Mouse (Mus musculus): ENCODE data around the gene Abcg3. TPM values are rescaled to one million over a fixed set of nuclear protein-coding genes. Genes with fewer than 3 reads are reported as not detected.

Gene Abcg3
- polyA plus RNA-seq, 2 experiments = 0.50 to 0.89 TPM

DNA sequence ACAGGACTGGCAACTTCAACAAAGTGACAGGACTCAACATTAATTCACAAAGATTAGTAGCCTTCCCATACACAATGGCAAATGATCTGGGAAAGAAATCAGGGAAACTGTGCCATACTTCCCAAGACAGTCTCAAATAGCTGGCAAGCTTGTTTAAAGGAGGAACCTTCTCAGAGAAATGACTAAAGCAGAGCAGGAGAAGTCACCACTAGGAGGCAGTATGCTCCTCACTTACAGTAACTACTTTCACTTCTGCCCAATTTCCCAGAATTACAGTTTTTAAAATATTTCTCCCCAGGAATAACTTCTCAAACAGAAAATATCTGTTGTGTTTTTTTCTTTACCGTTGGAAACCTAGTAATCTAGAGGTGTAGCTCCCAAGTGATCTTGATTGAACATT is 4.2 kb upstream of the Abcg3 start:
- Histone ChIP-seq H3K4me3 (replicated peaks; ENCODE audit: low read length) (no peak overlapping the region), H3K27me3 (ENCODE audit: control insufficient read depth, insufficient read depth, low read length) (no peaks in the 10 kb centered on the region), H3K36me3 (ENCODE audit: control insufficient read depth, insufficient read depth, low read length) (no peaks in the 10 kb centered on the region), H3K27ac (replicated peaks; ENCODE audit: low read depth, low read length) (no peak overlapping the region), H3K4me1 (ENCODE audit: control insufficient read depth, insufficient read depth, low read length) (no peaks in the 10 kb centered on the region), H3K9me3 (ENCODE audit: control insufficient read depth, low read length) (no peaks in the 10 kb centered on the region), H3K4me2 (replicated peaks; ENCODE audit: low read depth, low read length, severe bottlenecking) (no peak overlapping the region), H3K9ac (ENCODE audit: low read depth, low read length, severe bottlenecking) (no peak overlapping the region)
- WGBS = 48% methylated on average over 1 of the region's 1 CpGs
- TF ChIP-seq POLR2A (IDR thresholded peaks at IDR 0.05; ENCODE audit: borderline replicate concordance, extremely low read depth, insufficient read depth, insufficient read length) = no peak
- ATAC-seq (ENCODE audit: low FRiP score, low read depth) (no peak), DNase-seq (ENCODE audit: low spot score) (peak; percentile 36)

DNA sequence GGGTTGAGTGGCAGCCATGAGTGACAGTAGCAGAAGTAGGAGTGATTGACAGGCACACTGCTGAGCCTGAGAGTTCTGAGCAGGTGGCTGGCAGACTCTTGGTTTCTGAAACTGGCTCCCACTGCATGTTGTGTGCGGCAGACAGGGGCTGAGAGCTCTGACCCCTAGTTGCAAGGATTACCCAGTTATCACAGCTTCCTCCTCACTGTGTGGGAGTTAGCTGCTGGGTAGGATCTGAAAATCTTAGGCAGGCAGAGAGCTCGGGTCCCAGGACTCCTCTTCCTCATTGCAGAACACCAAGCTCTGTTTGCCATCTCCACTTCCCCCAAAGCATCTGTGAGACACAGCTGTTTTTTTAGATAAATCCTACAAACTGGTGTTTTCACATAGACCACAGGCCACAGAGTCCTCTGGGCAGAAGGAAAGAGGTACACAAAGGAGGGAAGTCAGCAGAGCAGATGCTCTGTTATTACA is 3.4 kb downstream of the Abcg3 start:
- ATAC-seq (ENCODE audit: low FRiP score, low read depth) (0 out of 2 replicates have a peak, but pooled peaks have one; percentile 34), DNase-seq (ENCODE audit: low spot score) (peak; percentile 5)
- WGBS = 73% methylated on average over 2 of the region's 2 CpGs

DNA sequence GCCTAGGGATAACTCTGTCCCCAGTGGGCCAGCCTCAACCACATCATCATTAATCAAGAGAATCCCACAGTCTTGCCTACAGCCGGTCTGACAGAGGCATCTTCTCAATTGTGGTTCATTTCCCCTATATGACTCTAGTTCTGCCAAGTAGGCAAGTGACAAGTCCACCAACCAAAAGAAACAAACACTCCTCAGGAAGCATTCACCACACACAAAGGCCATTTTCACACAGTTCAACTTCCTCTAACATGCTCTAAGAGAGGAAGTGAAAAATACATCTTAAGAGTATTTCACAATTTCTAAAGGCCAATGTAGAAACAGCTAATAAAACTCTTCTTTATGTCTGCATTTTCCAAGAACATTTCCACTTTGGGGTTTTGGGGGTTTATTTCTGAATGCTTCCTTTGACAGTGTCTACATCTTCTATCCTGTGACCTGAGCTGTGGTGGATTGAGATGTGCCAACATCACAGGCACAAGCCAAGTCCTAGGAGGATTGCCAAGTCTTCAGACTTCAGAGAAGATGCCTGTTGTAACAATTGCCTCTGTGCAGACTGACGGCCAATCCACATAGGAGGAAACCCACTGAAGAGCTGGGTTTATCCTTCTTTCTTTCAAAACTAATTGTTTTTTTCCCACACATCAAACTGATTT is 24.3 kb downstream of the Abcg3 start:
- WGBS = 87% methylated on average over 2 of the region's 2 CpGs
- H3K27me3 ChIP-seq (ENCODE audit: control insufficient read depth, insufficient read depth, low read length) = no peaks in the 10 kb centered on the region
- ATAC-seq (ENCODE audit: low FRiP score, low read depth) (no peak), DNase-seq (ENCODE audit: low spot score) (no peak)
- H3K27ac ChIP-seq (replicated peaks; ENCODE audit: low read depth, low read length) = no peak overlapping the region
- H3K4me1 ChIP-seq (ENCODE audit: control insufficient read depth, insufficient read depth, low read length) = no peaks in the 10 kb centered on the region
- H3K4me3 ChIP-seq (replicated peaks; ENCODE audit: low read length) = no peak overlapping the region
- H3K36me3 ChIP-seq (ENCODE audit: control insufficient read depth, insufficient read depth, low read length) = no peaks in the 10 kb centered on the region
- TF ChIP-seq POLR2A (IDR thresholded peaks at IDR 0.05; ENCODE audit: borderline replicate concordance, extremely low read depth, insufficient read depth, insufficient read length) = no peak
- H3K9me3 ChIP-seq (ENCODE audit: control insufficient read depth, low read length) = no peaks in the 10 kb centered on the region
- no peak overlapping the region for H3K9ac ChIP-seq (ENCODE audit: low read depth, low read length, severe bottlenecking)
- no peak overlapping the region for H3K4me2 ChIP-seq (replicated peaks; ENCODE audit: low read depth, low read length, severe bottlenecking)

More for the DNA sequence above, 3.4 kb downstream of the Abcg3 start:
- Histone ChIP-seq H3K36me3 (ENCODE audit: control insufficient read depth, insufficient read depth, low read length) (no peaks in the 10 kb centered on the region), H3K9me3 (ENCODE audit: control insufficient read depth, low read length) (no peaks in the 10 kb centered on the region), H3K4me2 (replicated peaks; ENCODE audit: low read depth, low read length, severe bottlenecking) (no peak overlapping the region), H3K27ac (replicated peaks; ENCODE audit: low read depth, low read length) (no peak overlapping the region), H3K9ac (ENCODE audit: low read depth, low read length, severe bottlenecking) (no peak overlapping the region), H3K4me3 (replicated peaks; ENCODE audit: low read length) (no peak overlapping the region), H3K27me3 (ENCODE audit: control insufficient read depth, insufficient read depth, low read length) (no peaks in the 10 kb centered on the region), H3K4me1 (ENCODE audit: control insufficient read depth, insufficient read depth, low read length) (no peaks in the 10 kb centered on the region)
- TF ChIP-seq POLR2A (IDR thresholded peaks at IDR 0.05; ENCODE audit: borderline replicate concordance, extremely low read depth, insufficient read depth, insufficient read length) = no peak

DNA sequence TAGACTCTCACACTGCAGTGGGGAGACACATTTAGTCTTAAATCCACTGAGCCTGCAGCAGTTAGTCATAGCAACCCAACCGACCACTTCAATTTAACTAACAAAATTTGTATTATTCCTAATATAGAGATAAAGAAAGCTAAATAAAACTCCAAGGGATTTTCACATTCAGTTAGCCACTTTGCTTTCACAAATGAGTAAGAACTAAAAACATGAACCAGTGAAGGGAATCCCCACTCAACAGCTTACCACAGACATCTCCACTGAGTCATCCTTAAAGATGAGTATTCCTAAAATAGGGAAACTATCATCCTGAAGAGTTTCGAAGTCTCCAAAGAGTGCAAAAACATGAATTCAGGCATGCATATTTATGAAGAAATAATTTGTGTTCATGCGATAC is 27.3 kb downstream of the Abcg3 start:
- no peak overlapping the region for H3K4me2 ChIP-seq (replicated peaks; ENCODE audit: low read depth, low read length, severe bottlenecking)
- ATAC-seq (ENCODE audit: low FRiP score, low read depth) (no peak), DNase-seq (ENCODE audit: low spot score) (no peak)
- H3K4me3 ChIP-seq (replicated peaks; ENCODE audit: low read length) = no peak overlapping the region
- no peak overlapping the region for H3K9ac ChIP-seq (ENCODE audit: low read depth, low read length, severe bottlenecking)
- no peaks in the 10 kb centered on the region for H3K9me3 ChIP-seq (ENCODE audit: control insufficient read depth, low read length)
- H3K27me3 ChIP-seq (ENCODE audit: control insufficient read depth, insufficient read depth, low read length) = no peaks in the 10 kb centered on the region
- TF ChIP-seq POLR2A (IDR thresholded peaks at IDR 0.05; ENCODE audit: borderline replicate concordance, extremely low read depth, insufficient read depth, insufficient read length) = no peak
- H3K27ac ChIP-seq (replicated peaks; ENCODE audit: low read depth, low read length) = no peak overlapping the region
- H3K36me3 ChIP-seq (ENCODE audit: control insufficient read depth, insufficient read depth, low read length) = no peaks in the 10 kb centered on the region
- WGBS = 87% methylated on average over 3 of the region's 3 CpGs
- H3K4me1 ChIP-seq (ENCODE audit: control insufficient read depth, insufficient read depth, low read length) = no peaks in the 10 kb centered on the region

DNA sequence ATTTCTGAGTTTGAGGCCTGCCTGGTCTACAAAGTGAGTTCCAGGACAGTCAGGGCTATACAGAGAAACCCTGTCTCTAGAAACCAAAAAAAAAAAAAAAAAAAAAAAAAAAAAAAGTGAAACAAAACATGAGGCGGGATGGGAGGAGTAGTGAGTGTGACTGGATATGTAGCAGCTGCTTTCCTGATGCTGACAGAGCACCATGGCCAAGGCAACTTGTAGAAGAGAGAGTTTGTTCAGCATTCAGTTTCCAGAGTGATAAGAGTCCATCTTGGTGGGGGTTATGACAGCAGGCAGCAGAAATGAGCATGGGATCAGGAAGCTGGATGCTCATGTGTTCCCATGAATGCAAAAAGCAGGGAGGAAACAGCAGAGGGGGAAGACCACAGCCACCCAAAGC is 35.6 kb downstream of the Abcg3 start:
- no peaks in the 10 kb centered on the region for H3K27me3 ChIP-seq (ENCODE audit: control insufficient read depth, insufficient read depth, low read length)
- no peaks in the 10 kb centered on the region for H3K36me3 ChIP-seq (ENCODE audit: control insufficient read depth, insufficient read depth, low read length)
- H3K4me3 ChIP-seq (replicated peaks; ENCODE audit: low read length) = no peak overlapping the region
- no peaks in the 10 kb centered on the region for H3K9me3 ChIP-seq (ENCODE audit: control insufficient read depth, low read length)
- WGBS = 80% methylated on average over 1 of the region's 1 CpGs
- no peak for DNase-seq (ENCODE audit: low spot score)
- ATAC-seq (ENCODE audit: low FRiP score, low read depth) = no peak
- no peak overlapping the region for H3K27ac ChIP-seq (replicated peaks; ENCODE audit: low read depth, low read length)
- no peak for TF ChIP-seq POLR2A (IDR thresholded peaks at IDR 0.05; ENCODE audit: borderline replicate concordance, extremely low read depth, insufficient read depth, insufficient read length)
- no peak overlapping the region for H3K4me2 ChIP-seq (replicated peaks; ENCODE audit: low read depth, low read length, severe bottlenecking)
- no peak overlapping the region for H3K9ac ChIP-seq (ENCODE audit: low read depth, low read length, severe bottlenecking)
- H3K4me1 ChIP-seq (ENCODE audit: control insufficient read depth, insufficient read depth, low read length) = no peaks in the 10 kb centered on the region
